Mouse (Mus musculus): ENCODE results near the gene Trim37. TPM values are rescaled to one million over a fixed set of nuclear protein-coding genes. Genes with fewer than 3 reads are reported as not detected.

The Trim37 gene
- polyA plus RNA-seq (2017; shearing (Covaris generic)) = 16.8 TPM

DNA sequence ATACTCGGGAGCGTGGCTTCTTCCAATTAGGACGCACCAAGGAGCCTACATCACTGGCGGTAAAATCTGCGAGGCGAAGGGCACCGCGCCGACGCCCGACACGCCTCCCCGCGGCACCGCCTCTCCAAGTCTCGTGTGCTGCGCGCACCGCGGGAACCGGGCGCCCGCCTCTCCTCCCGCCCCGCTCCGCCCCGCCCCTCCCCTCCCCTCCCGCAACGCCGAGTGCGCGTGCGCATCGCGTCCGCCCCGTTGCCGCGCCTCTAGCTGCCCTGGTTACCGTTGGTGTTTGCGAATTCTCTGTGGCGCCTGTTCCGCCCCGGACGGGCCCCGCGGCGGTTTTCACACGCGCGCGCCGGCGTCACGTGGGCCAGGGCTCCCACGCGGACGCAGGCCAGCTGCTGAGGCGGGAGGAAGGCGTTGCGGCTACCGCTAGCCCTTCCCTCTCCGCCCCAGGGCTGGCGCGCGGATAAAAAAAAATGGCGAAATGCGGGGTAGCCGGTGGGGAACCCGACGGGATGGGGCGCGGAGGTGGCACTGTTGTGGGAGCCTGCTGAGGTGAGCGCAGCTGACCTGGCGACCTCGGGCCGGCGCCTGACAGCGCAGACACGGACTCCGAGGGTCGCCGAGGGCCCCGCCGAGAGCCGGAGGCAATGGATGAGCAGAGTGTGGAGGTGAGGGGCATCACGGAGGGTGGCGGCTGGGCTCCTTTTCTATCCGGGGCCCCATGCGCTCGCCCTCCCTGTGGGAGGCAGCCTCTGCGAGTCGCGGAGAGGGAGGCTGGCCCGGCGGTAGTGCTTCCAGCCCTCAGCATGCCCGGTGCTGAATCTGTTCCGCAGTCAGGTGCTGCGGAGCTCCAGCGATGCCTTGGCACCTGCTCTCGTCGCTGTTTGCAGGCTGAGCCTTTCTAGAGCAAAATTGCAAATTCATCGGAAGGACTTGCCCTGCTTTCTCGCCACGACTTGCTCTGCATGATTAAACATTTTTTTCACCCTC lies at the start of gene Trim37:
Gene Trim37, plus strand, starts transcription at position 254 of the 993 bp plus-strand sequence.

DNA sequence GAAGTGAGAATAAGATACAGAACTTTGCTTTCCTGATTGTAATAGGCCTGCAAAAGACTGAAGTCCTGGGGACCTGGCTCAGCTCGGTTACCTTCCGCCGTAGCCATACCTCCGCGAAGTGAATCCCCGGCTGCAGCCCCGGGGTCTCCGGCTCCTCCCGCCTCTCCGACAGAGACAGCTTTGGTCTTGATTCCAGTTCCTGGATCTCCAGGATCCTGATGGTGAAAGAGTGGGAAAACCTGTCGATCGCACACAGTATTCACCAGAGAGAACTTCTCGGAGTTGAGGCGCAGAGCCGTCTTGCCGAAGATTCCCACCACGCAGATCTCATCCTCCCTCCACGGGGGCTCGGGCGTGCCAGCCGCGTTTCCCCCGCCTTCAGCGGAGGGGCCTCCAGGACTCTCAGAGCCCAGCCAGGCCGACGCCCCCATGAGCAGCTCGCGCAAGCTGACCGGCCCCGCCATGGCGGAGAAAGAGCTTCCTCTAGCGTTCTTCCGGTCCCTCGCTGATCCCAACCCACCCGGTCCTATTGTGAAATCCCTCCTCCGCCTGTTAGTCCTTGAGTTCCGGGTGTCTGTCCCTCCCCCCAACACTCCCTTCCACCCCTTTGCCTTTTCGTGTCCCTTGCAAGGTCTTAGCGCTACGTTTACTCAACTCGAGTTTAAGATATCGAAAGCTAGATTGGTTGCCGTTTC lies 40.4 kb upstream of the Trim37 start, which contains the start of gene Smg8:
Gene Smg8, minus strand, starts transcription at position 485 of the 695 bp plus-strand sequence.

DNA sequence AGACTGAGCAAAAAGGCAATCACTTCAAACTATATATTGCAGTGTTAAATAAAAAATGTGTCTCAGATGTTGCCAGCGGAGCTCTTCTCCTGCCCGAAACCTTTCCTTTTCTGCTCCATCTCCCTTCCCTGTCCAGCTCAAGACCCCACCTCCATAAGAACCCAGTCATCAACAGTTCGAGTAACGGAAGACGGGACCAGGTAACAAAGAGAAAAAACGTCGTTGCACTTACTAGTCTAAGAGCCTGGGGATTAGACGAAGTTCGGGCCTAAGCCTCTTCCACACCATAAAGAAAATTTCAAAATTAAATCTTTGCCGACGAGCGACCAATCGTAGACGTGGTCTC lies 18.5 kb upstream of the Trim37 start, which contains the start of gene Prr11:
Gene Prr11, minus strand, starts transcription at position 300 of the 346 bp plus-strand sequence.

DNA sequence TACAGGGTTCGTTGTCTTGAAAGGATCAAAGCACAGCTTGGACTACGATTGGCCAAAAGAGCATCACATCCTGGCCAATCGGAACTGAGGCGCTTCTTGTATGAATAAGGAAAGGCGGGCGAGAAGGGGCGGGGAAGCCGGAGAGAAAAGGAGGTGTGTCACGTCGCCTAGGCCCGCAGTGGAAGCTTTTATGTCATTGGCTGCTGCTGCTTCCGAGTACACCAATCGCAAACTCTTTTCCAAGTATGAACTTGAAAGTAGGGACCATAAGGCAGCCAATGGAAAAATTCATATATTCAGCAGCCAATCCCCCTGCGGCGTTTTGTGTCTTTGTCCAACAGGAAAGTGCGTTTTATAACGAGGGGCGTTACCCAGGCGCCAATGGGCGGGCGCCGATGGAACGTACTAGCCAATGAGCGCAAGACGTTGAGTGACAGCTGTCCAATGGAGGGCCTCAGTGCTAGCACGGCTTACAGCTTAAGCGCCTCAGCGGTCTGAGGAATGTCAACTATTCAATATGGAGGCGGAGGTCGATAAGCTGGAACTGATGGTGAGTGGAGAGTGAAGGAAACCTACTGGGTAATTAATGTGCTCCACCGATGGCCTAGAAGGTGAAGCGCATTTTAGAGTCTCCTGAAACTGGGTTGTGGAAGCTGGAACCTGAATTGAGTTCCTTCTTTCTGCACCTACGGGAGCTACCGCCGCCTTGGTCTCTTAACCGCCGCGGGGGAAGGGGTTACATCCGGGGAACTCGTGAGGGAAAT lies 17.9 kb upstream of the Trim37 start, which contains the start of gene Ska2:
Gene Ska2, plus strand, starts transcription at position 480 of the 764 bp plus-strand sequence.

Other genes with a start within 250 kb of the Trim37 start
- 4.3 TPM for gene Ypel2, start 133.4 kb upstream of the Trim37 start, polyA plus RNA-seq (2017; shearing (Covaris generic))
- 0.61 TPM for gene Gdpd1, start 53.0 kb upstream of the Trim37 start, polyA plus RNA-seq (2017; shearing (Covaris generic))
- 28.7 TPM for gene Smg8, start 40.3 kb upstream of the Trim37 start, polyA plus RNA-seq (2017; shearing (Covaris generic))
- 0.51 TPM for gene Prr11, start 18.4 kb upstream of the Trim37 start, polyA plus RNA-seq (2017; shearing (Covaris generic))
- 15.0 TPM for gene Ska2, start 17.8 kb upstream of the Trim37 start, polyA plus RNA-seq (2017; shearing (Covaris generic))
- gene Ppm1e, start 231.9 kb downstream of the Trim37 start, polyA plus RNA-seq (2017; shearing (Covaris generic)) = 0.11 TPM